Mouse (Mus musculus) gastrocnemius, adult 2 months (tissue): ENCODE data around the gene Rnf10. TPM values are rescaled to one million over a fixed set of nuclear protein-coding genes. Genes with fewer than 3 reads are reported as not detected.

Experiments used
- DNase-seq: peaks from one replicate; pipeline ENCODE4 v3.0.0; 2022
- H3K27ac ChIP-seq: fragments of 200-600 bp; 2 replicates; pipeline ENCODE4 v1.8.1; 2022; ENCODE audit warnings: mild to moderate bottlenecking
- H3K4me3 ChIP-seq: fragments of 200-600 bp; 2 replicates; pipeline ENCODE4 v1.8.1; 2022; ENCODE audit warnings: mild to moderate bottlenecking, moderate library complexity
- CTCF ChIP-seq: fragments of 200-600 bp; IDR thresholded peaks from 2 replicates; pipeline ENCODE4 v1.8.1; 2022; ENCODE audit warnings: antibody characterized with exemption, mild to moderate bottlenecking, moderate library complexity
- intact Hi-C: fragments of 180-260 bp; cut with DNase I; formaldehyde crosslinking; loops from one replicate; pipeline ENCODE4 v1.15.1; 2025
- total RNA-seq, 2 experiments: library from RNA; stranded (reverse); gene quantifications; 2 replicates each; pipeline ENCODE4 v1.2.3; 2021

Gene Rnf10
- total RNA-seq, 2 experiments from 2014 or later, result 269 to 274 TPM

- DNase-seq, result peak; percentile 4
- no peak for TF ChIP-seq CTCF
- H3K27ac ChIP-seq, result no peak overlapping the region
- intact Hi-C loops, result no loop called here
- H3K4me3 ChIP-seq, result no peak overlapping the region
These were observed 17.2 kb downstream of the Rnf10 start for GRCm38 (mm10) chr5:115255472-115255871.

- intact Hi-C loops, result no loop called here
These were observed 32.5 kb downstream of the Rnf10 start for GRCm38 (mm10) chr5:115240191-115240590.

GRCm38 (mm10) chr5:115238729-115239195 lies 33.9 kb downstream of the Rnf10 start:
- Histone ChIP-seq H3K27ac (peak overlapping the region; percentile 91), H3K4me3 (peak overlapping the region; percentile 87)
- peak; percentile 33 for DNase-seq
- no peak for TF ChIP-seq CTCF
- intact Hi-C loops, result loop anchor here (5.0 kb wide), 1 partner anchor 261 kb away; no protein-coding TSS in a partner anchor

More at GRCm38 (mm10) chr5:115240191-115240590, 32.5 kb downstream of the Rnf10 start:
- no peak overlapping the region for H3K27ac ChIP-seq
- H3K4me3 ChIP-seq, result no peak overlapping the region
- DNase-seq, result no peak
- no peak for TF ChIP-seq CTCF

GRCm38 (mm10) chr5:115237803-115238728 lies 34.6 kb downstream of the Rnf10 start:
- peak; percentile 96 for DNase-seq
- peak overlapping the region; percentile 87 for H3K4me3 ChIP-seq
- no peak for TF ChIP-seq CTCF
- H3K27ac ChIP-seq, result peak overlapping the region; percentile 91
- intact Hi-C loops, result loop anchor here (2.0 to 5.0 kb wide), 2 partner anchors 35 to 261 kb away; partner anchors contain the start of gene Rnf10

GRCm38 (mm10) chr5:115235786-115236263 lies 36.9 kb downstream of the Rnf10 start, which contains the start of gene Pop5:
Pop5 (plus strand) TSS chr5:115235836.
- intact Hi-C loops, result loop anchor here (1.0 to 5.0 kb wide), 4 partner anchors 37 to 259 kb away; partner anchors contain the start of gene Rnf10
- Histone ChIP-seq H3K27ac (peak within 1 kb of the TSS; percentile 87), H3K4me3 (peak within 1 kb of the TSS; percentile 76)
- peak; percentile 93 for DNase-seq
- TF ChIP-seq CTCF, result peak; percentile 96

- peak; percentile 79 for DNase-seq
- Histone ChIP-seq H3K27ac (peak overlapping the region; percentile 87), H3K4me3 (peak overlapping the region; percentile 76)
- intact Hi-C loops, result loop anchor here (5.0 kb wide), 1 partner anchor 258 kb away; no protein-coding TSS in a partner anchor
- no peak for TF ChIP-seq CTCF
These were observed 37.4 kb downstream of the Rnf10 start for GRCm38 (mm10) chr5:115235323-115235771.

GRCm38 (mm10) chr5:115234519-115234918 lies 38.2 kb downstream of the Rnf10 start:
- no peak for DNase-seq
- Histone ChIP-seq H3K27ac (no peak overlapping the region), H3K4me3 (peak overlapping the region; percentile 76; the same call in 1 of the 2 replicates)
- intact Hi-C loops, result no loop called here
- no peak for TF ChIP-seq CTCF

- no peak for TF ChIP-seq CTCF
- no peak for DNase-seq
- Histone ChIP-seq H3K27ac (no peak overlapping the region), H3K4me3 (no peak overlapping the region)
- intact Hi-C loops, result no loop called here
These were observed 39.5 kb downstream of the Rnf10 start for GRCm38 (mm10) chr5:115233031-115233780.

GRCm38 (mm10) chr5:115232516-115232915 lies 40.2 kb downstream of the Rnf10 start:
- intact Hi-C loops, result no loop called here
- Histone ChIP-seq H3K4me3 (no peak overlapping the region), H3K27ac (no peak overlapping the region)
- TF ChIP-seq CTCF, result no peak
- no peak for DNase-seq

GRCm38 (mm10) chr5:115231552-115232120 lies 41.1 kb downstream of the Rnf10 start:
- no peak for DNase-seq
- intact Hi-C loops, result no loop called here
- Histone ChIP-seq H3K27ac (peak overlapping the region; percentile 9; the same call in 1 of the 2 replicates), H3K4me3 (no peak overlapping the region)
- no peak for TF ChIP-seq CTCF

- DNase-seq, result peak; percentile 56
- Histone ChIP-seq H3K27ac (peak overlapping the region; percentile 9; the same call in 1 of the 2 replicates), H3K4me3 (no peak overlapping the region)
- TF ChIP-seq CTCF, result no peak
- intact Hi-C loops, result no loop called here
These were observed 41.7 kb downstream of the Rnf10 start for GRCm38 (mm10) chr5:115230830-115231551.
